In the genomic region with DNA sequence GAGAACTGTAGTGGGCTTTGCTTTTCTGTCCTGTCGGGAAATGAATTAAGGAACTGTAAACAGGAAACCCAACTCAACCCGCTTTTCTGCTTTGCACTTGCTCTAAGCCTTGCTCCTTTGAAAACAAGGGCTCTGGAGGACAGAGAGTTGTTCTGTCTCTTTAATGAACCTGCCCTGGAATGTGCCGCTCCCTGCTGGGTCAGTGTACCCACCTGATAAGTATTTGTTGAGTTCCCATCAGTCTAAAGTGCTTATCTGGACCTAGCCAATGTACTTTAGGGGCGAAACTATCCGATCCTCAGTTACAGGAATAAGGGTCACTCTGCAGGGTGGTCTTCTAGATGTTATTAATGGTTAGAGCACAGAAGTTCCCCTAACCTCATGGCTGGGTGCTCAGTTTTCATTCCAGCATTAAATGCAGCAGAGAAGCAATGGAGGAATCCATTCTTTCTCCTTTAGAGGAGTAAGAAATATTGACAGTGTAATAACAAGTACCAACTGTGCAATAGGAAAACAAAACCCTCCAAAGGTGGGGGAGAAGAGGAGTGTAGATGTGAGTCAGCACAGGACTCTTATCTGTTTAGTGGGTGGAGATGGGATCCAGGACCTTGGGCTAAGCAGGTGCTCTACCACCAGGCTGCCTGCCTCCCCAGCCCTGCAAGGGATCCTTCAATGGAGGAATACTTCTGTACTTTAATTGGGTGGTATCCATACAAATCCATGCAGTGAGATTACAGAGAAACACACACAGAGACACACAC, we compare ENCODE assay signal across 11 mouse cellular contexts. TPM values are rescaled to one million over a fixed set of nuclear protein-coding genes. Genes with fewer than 3 reads are reported as not detected.
A peak's percentile ranks its signal among the peaks of the same experiment; 100 is the strongest.
DNase-seq lines count a peak whose midpoint lies in the region; ATAC-seq lines count a peak whose summit lies in the region.
"Had no signal": no experiment of that assay in that cellular context is flagged by ENCODE, and none has a peak within 500 bp of the region (broad histone marks: within the 10 kb centered on the region; RNA-seq: fewer than 3 reads in every experiment).

No protein-coding gene starts in this region.

- H3K4me3 ChIP-seq in liver, embryonic 11.5 days (ENCODE audit: low read depth, low read length), result no peak overlapping the region

- H3K4me2 ChIP-seq in liver, embryonic 11.5 days, result peak overlapping the region; percentile 50

- 0 out of 2 replicates have a peak overlapping the region, but pooled peaks have one; percentile 46 for H3K9ac ChIP-seq in liver, embryonic 11.5 days (ENCODE audit: low read depth, low read length)

- H3K27me3 ChIP-seq in liver, embryonic 11.5 days (replicated peaks; ENCODE audit: control insufficient read depth, insufficient read depth, low read length), result no peaks in the 10 kb centered on the region

- peaks cover 26% of the 10 kb centered on the region for H3K4me1 ChIP-seq in liver, embryonic 11.5 days (replicated peaks; ENCODE audit: control insufficient read depth, insufficient read depth, low read length)

- 19% methylated on average over 5 of the region's 5 CpGs for WGBS in liver, embryonic 11.5 days

- H3K36me3 ChIP-seq in liver, embryonic 11.5 days (ENCODE audit: control insufficient read depth, insufficient read depth, low read length), result no peaks in the 10 kb centered on the region

- H3K27ac ChIP-seq in liver, embryonic 11.5 days (ENCODE audit: low read depth, low read length), result peak overlapping the region; percentile 82

- DNase-seq in embryo, embryonic 10 days (ENCODE audit: low spot score), result peak; percentile 13
- DNase-seq in embryo, embryonic 10.5 days (ENCODE audit: low spot score), result no peak
- DNase-seq in ES-CJ7 (ENCODE audit: low read depth, low spot score), result peak; percentile 44
- DNase-seq in liver, embryonic 11.5 days (ENCODE audit: low spot score), result no peak
- DNase-seq in lung, postnatal 14 days, result peak; percentile 46
- DNase-seq in cerebellum, adult 18-20 months, result no peak
- no peak for DNase-seq in layer of hippocampus, adult 8-10 months (ENCODE audit: low spot score in 2 of 2)
- DNase-seq: cerebellum, postnatal 10 days; heart, postnatal 14 days; kidney, adult 8-10 months had no signal

- ATAC-seq in liver, embryonic 11.5 days (replicated peaks; ENCODE audit: low FRiP score), result peak; percentile 94
- no peak for ATAC-seq in granulocyte monocyte progenitor cell, adult 5-6 weeks (replicated peaks; ENCODE audit: poor library complexity, severe bottlenecking)

- H3K9me3 ChIP-seq in liver, embryonic 11.5 days (ENCODE audit: control insufficient read depth, low read length), result no peaks in the 10 kb centered on the region

RNA-seq across cellular contexts. Expression of a gene that starts 1.6 kb away (rescaled TPM):
- 1.5 and 2.3 TPM in 2 replicates for polyA plus RNA-seq in liver, embryonic 11.5 days (2014; fragmentation: Nextera tagmentation; extraction: Ambion mirVana)
- under 1 TPM; 0.14 to 0.43 (median 0.18) TPM for total RNA-seq in layer of hippocampus, adult 8-10 months (2022)
- total RNA-seq in granulocyte monocyte progenitor cell, adult 5-6 weeks (2014; fragmentation: Nextera tagmentation), result 0.53 TPM in 1 of 2 replicates, not detected in the other
- total RNA-seq in granulocyte monocyte progenitor cell, adult 5-6 weeks (2017), result not detected in 2 replicates

RNA-seq across cellular contexts. Expression of a gene that starts 12.2 kb away (rescaled TPM):
- polyA plus RNA-seq in liver, embryonic 11.5 days (2014; fragmentation: Nextera tagmentation; extraction: Ambion mirVana), result 65.1 and 70.5 TPM in 2 replicates
- 10 to 100 TPM; 76.1 to 92.0 (median 84.2) TPM for total RNA-seq in layer of hippocampus, adult 8-10 months (2022)
- total RNA-seq in granulocyte monocyte progenitor cell, adult 5-6 weeks (2014; fragmentation: Nextera tagmentation), result 37.0 and 40.1 TPM in 2 replicates
- 30.1 and 44.9 TPM in 2 replicates for total RNA-seq in granulocyte monocyte progenitor cell, adult 5-6 weeks (2017)

RNA-seq across cellular contexts. Expression of a gene that starts 49.7 kb away (rescaled TPM):
- 50.9 and 51.5 TPM in 2 replicates for polyA plus RNA-seq in liver, embryonic 11.5 days (2014; fragmentation: Nextera tagmentation; extraction: Ambion mirVana)
- 10 to 100 TPM; 14.7 to 16.4 (median 15.4) TPM for total RNA-seq in layer of hippocampus, adult 8-10 months (2022)
- 22.0 and 24.7 TPM in 2 replicates for total RNA-seq in granulocyte monocyte progenitor cell, adult 5-6 weeks (2014; fragmentation: Nextera tagmentation)
- total RNA-seq in granulocyte monocyte progenitor cell, adult 5-6 weeks (2017), result 9.7 and 11.0 TPM in 2 replicates

Comparison
In these comparisons a context has a peak if more than half of its experiments do, and no peak if none do; other contexts are left out.
1. DNase-seq: peak in embryo, embryonic 10 days (single experiment), ES-CJ7 (single experiment) and lung, postnatal 14 days (single experiment); none in embryo, embryonic 10.5 days (single experiment), liver, embryonic 11.5 days (single experiment), cerebellum, adult 18-20 months (0 of 2) and layer of hippocampus, adult 8-10 months (0 of 2).